Mouse (Mus musculus) gastrocnemius, postnatal 4 days (tissue): ENCODE measurements around the gene Acsl3. TPM values are rescaled to one million over a fixed set of nuclear protein-coding genes. Genes with fewer than 3 reads are reported as not detected.

Source experiments
- DNase-seq, 2 experiments: peaks; one replicate each; pipeline ENCODE4 v3.0.0; 2021 to 2022; ENCODE audit warnings: low spot score in 2 of 2, mixed read lengths in 2 of 2
- long read RNA-seq, 2 experiments: library from polyadenylated mRNA; stranded (forward); transcript quantifications; one replicate each; pipeline ENCODE4 v2.0.0; 2021
- total RNA-seq, 2 experiments: library from RNA; stranded (reverse); gene quantifications; 2 replicates each; pipeline ENCODE4 v1.2.3; 2021

The Acsl3 gene
- 10 to 100 TPM; 40.0 to 40.5 TPM for total RNA-seq
- long read RNA-seq, experiment 1, transcript Acsl3-205 (15 exons, 2,976 nt): major isoform, 15 of 24 reads
- long read RNA-seq, experiment 1, partial matches to known transcripts: 3 of 24 reads
- long read RNA-seq, experiment 1, other reads (novel, unspliced or antisense): 2 of 24 reads
- long read RNA-seq, experiment 2, transcript Acsl3-205 (15 exons, 2,976 nt): major isoform, 21 of 29 reads
- long read RNA-seq, experiment 2, partial matches to known transcripts: 1 of 29 reads
- long read RNA-seq, experiment 2, other reads (novel, unspliced or antisense): 3 of 29 reads

GRCm38 (mm10) chr1:78657671-78658440, at the start of gene Acsl3, which contains the start of gene Utp14b:
Gene Acsl3, plus strand, starts transcription at chr1:78657825.
Gene Utp14b, plus strand, starts transcription at chr1:78658038.
- peak; percentile 97 to 98 for DNase-seq

GRCm38 (mm10) chr1:78609134-78609907, 48.3 kb upstream of the Acsl3 start:
- no peak for DNase-seq

- no peak for DNase-seq
These were observed 46.6 kb upstream of the Acsl3 start for GRCm38 (mm10) chr1:78611039-78611438.

- no peak for DNase-seq
These were observed 44.7 kb upstream of the Acsl3 start for GRCm38 (mm10) chr1:78612959-78613358.

- no peak for DNase-seq
These were observed 33.3 kb upstream of the Acsl3 start for GRCm38 (mm10) chr1:78624352-78624751.

- no peak for DNase-seq
These were observed 23.1 kb upstream of the Acsl3 start for GRCm38 (mm10) chr1:78634486-78634885.

- DNase-seq: no peak
These were observed 16.8 kb upstream of the Acsl3 start for GRCm38 (mm10) chr1:78640871-78641270.

- no peak for DNase-seq
These were observed 15.8 kb upstream of the Acsl3 start for GRCm38 (mm10) chr1:78641791-78642190.

- no peak for DNase-seq
These were observed 15.4 kb upstream of the Acsl3 start for GRCm38 (mm10) chr1:78642197-78642596.

GRCm38 (mm10) chr1:78647317-78647885, 10.2 kb upstream of the Acsl3 start:
- DNase-seq: no peak

GRCm38 (mm10) chr1:78649269-78650061, 8.2 kb upstream of the Acsl3 start:
- DNase-seq: no peak

GRCm38 (mm10) chr1:78656472-78656871, 1.2 kb upstream of the Acsl3 start:
- no peak for DNase-seq

GRCm38 (mm10) chr1:78657021-78657629, 500 bp upstream of the Acsl3 start:
- DNase-seq: no peak

GRCm38 (mm10) chr1:78658441-78659269, 1.0 kb downstream of the Acsl3 start:
- peak; percentile 13 to 21 for DNase-seq

GRCm38 (mm10) chr1:78659270-78659823, 1.7 kb downstream of the Acsl3 start:
- no peak for DNase-seq

- DNase-seq: no peak
These were observed 6.7 kb downstream of the Acsl3 start for GRCm38 (mm10) chr1:78664326-78664725.

- DNase-seq: no peak
These were observed 8.4 kb downstream of the Acsl3 start for GRCm38 (mm10) chr1:78665954-78666499.

GRCm38 (mm10) chr1:78666585-78666984, 9.0 kb downstream of the Acsl3 start:
- DNase-seq: no peak

GRCm38 (mm10) chr1:78682291-78682690, 24.7 kb downstream of the Acsl3 start:
- DNase-seq: no peak
